Mouse (Mus musculus) neutrophil, adult 5-6 weeks (primary cell): ENCODE measurements at regions not wholly inside any gene's neighbourhood (a gene's known extent, or its start where the extent isn't known, plus 50 kb on each side); places are given as distances from the start of the nearest gene placed in this dataset.

Source experiments
- ATAC-seq: fragments of 151-379, 151-347 bp; 2 replicates; pipeline ENCODE4 v1.8.0; 2017; ENCODE audit warnings: mild to moderate bottlenecking, moderate TSS enrichment; ENCODE audit not compliant: insufficient number of reproducible peaks, poor library complexity, low FRiP score, severe bottlenecking; ENCODE audit errors: extremely low read depth

- no peak for ATAC-seq
Measured at GRCm38 (mm10) chr13:116795041-116795440, 230.3 kb downstream of the Parp8 start.

- no peak for ATAC-seq
Measured at GRCm38 (mm10) chr13:116781616-116782015, 243.7 kb downstream of the Parp8 start.

- no peak for ATAC-seq
Measured at GRCm38 (mm10) chr13:116765491-116765890, 259.8 kb downstream of the Parp8 start.

- ATAC-seq: no peak
Measured at GRCm38 (mm10) chr13:116759912-116760311, 265.4 kb downstream of the Parp8 start.

GRCm38 (mm10) chr13:116740825-116741224, 284.5 kb downstream of the Parp8 start:
- no peak for ATAC-seq

GRCm38 (mm10) chr13:116723361-116724153, 301.8 kb downstream of the Parp8 start:
- ATAC-seq: no peak

GRCm38 (mm10) chr13:116714809-116715208, 310.5 kb downstream of the Parp8 start:
- ATAC-seq: no peak

GRCm38 (mm10) chr13:116711866-116712593, 313.3 kb downstream of the Parp8 start:
- peak; percentile 51; the same call in 1 of the 2 replicates for ATAC-seq

- peak; percentile 44; the same call in 1 of the 2 replicates for ATAC-seq
Measured at GRCm38 (mm10) chr13:116711148-116711865, 314.0 kb downstream of the Parp8 start.

- no peak for ATAC-seq
Measured at GRCm38 (mm10) chr13:116709671-116710070, 315.7 kb downstream of the Parp8 start.

GRCm38 (mm10) chr13:116708846-116709245, 316.5 kb downstream of the Parp8 start:
- ATAC-seq: no peak

- no peak for ATAC-seq
Measured at GRCm38 (mm10) chr13:116708456-116708780, 316.9 kb downstream of the Parp8 start.

- no peak for ATAC-seq
Measured at GRCm38 (mm10) chr13:116707621-116708455, 317.5 kb downstream of the Parp8 start.

- no peak for ATAC-seq
Measured at GRCm38 (mm10) chr13:116706401-116707330, 318.7 kb downstream of the Parp8 start.

- ATAC-seq: no peak
Measured at GRCm38 (mm10) chr13:116705611-116706386, 319.5 kb downstream of the Parp8 start.

- no peak for ATAC-seq
Measured at GRCm38 (mm10) chr13:116688714-116689113, 336.6 kb downstream of the Parp8 start.
